Mouse (Mus musculus) hindbrain, embryonic 16.5 days (tissue): ENCODE measurements around the gene Slc23a3. TPM values are rescaled to one million over a fixed set of nuclear protein-coding genes. Genes with fewer than 3 reads are reported as not detected.

ENCODE experiments used
- ATAC-seq: fragments of 200-750 bp; cut with Nextera tagmentation; 2 replicates; pipeline ENCODE4 v1.8.0; 2017; ENCODE audit warnings: moderate TSS enrichment, moderate library complexity
- H3K27ac ChIP-seq: fragments of 300-500 bp; sonication (generic); 2 replicates; pipeline ENCODE4 v1.5.1; 2014; ENCODE audit warnings: low read depth, mild to moderate bottlenecking, control low read depth, low read length, moderate library complexity
- H3K27me3 ChIP-seq: fragments of 300-500 bp; sonication (generic); replicated peaks from 2 replicates; pipeline ENCODE4 v1.6.1; 2014; ENCODE audit warnings: low read length; ENCODE audit not compliant: control insufficient read depth, insufficient read depth
- H3K36me3 ChIP-seq: fragments of 300-500 bp; sonication (generic); 2 replicates; pipeline ENCODE4 v1.6.1; 2014; ENCODE audit warnings: mild to moderate bottlenecking, low read length, moderate library complexity, mixed read lengths; ENCODE audit not compliant: control insufficient read depth, insufficient read depth
- H3K4me1 ChIP-seq: fragments of 300-500 bp; sonication (generic); 2 replicates; pipeline ENCODE4 v1.6.1; 2014; ENCODE audit warnings: low read depth, low read length; ENCODE audit not compliant: control insufficient read depth, insufficient read depth
- H3K4me2 ChIP-seq: fragments of 300-500 bp; sonication (generic); 2 replicates; pipeline ENCODE4 v1.6.1; 2014; ENCODE audit warnings: mild to moderate bottlenecking, low read length, control low read depth, moderate library complexity
- H3K4me3 ChIP-seq: fragments of 300-500 bp; sonication (generic); 2 replicates; pipeline ENCODE4 v1.5.1; 2014; ENCODE audit warnings: mild to moderate bottlenecking, low read length, control low read depth, moderate library complexity
- H3K9ac ChIP-seq: fragments of 300-500 bp; sonication (generic); 2 replicates; pipeline ENCODE4 v1.6.1; 2014; ENCODE audit warnings: low read depth, mild to moderate bottlenecking, control low read depth, low read length, moderate library complexity
- H3K9me3 ChIP-seq: fragments of 300-500 bp; sonication (generic); 2 replicates; pipeline ENCODE4 v1.6.1; 2014; ENCODE audit warnings: mild to moderate bottlenecking, low read length, moderate library complexity; ENCODE audit not compliant: control insufficient read depth
- WGBS: fragments of 180-500 bp; shearing (Covaris S2); extraction: QIAGEN DNeasy Blood & Tissue Kit; methylation state at CpG from one replicate; pipeline ENCODE4 v1.1.7; 2014; 5-methylcytosine and 5-hydroxymethylcytosine counted together
- polyA plus RNA-seq: library from polyadenylated mRNA; unstranded; fragments of >200 nt; fragmentation: Nextera tagmentation; extraction: Ambion mirVana; gene quantifications from 2 replicates; pipeline ENCODE4 v1.2.1, GENCODE M21; 2015

Gene Slc23a3
- not detected in 2 replicates for polyA plus RNA-seq

- WGBS = 67% methylated on average over 12 of the region's 12 CpGs
- no peak for ATAC-seq
- Histone ChIP-seq H3K9ac (no peak within 1 kb of the TSS), H3K9me3 (no peaks in the 10 kb centered on the region), H3K4me1 (no peaks in the 10 kb centered on the region), H3K27me3 (no peaks in the 10 kb centered on the region), H3K36me3 (peaks cover 32% of the 10 kb centered on the region), H3K4me3 (no peak within 1 kb of the TSS), H3K4me2 (no peak within 1 kb of the TSS), H3K27ac (no peak within 1 kb of the TSS)
Observed at GRCm38 (mm10) chr1:75133421-75134207, at the start of gene Slc23a3. Gene Slc23a3, minus strand, starts transcription at chr1:75133890.

- Histone ChIP-seq H3K4me3 (no peak overlapping the region), H3K9me3 (no peaks in the 10 kb centered on the region), H3K36me3 (peaks cover 44% of the 10 kb centered on the region), H3K9ac (no peak overlapping the region), H3K27me3 (no peaks in the 10 kb centered on the region), H3K4me2 (no peak overlapping the region), H3K27ac (no peak overlapping the region), H3K4me1 (peaks cover 22% of the 10 kb centered on the region)
- ATAC-seq = no peak
- WGBS = 76% methylated on average over 4 of the region's 4 CpGs
Observed at GRCm38 (mm10) chr1:75182160-75182559, 48.5 kb upstream of the Slc23a3 start.

- Histone ChIP-seq H3K27ac (no peak overlapping the region), H3K9me3 (no peaks in the 10 kb centered on the region), H3K27me3 (no peaks in the 10 kb centered on the region), H3K9ac (no peak overlapping the region), H3K36me3 (peaks cover 39% of the 10 kb centered on the region), H3K4me1 (peaks cover 22% of the 10 kb centered on the region), H3K4me2 (no peak overlapping the region), H3K4me3 (no peak overlapping the region)
- no peak for ATAC-seq
- WGBS = 86% methylated on average over 4 of the region's 4 CpGs
Observed at GRCm38 (mm10) chr1:75181377-75181870, 47.7 kb upstream of the Slc23a3 start.

- 30% methylated on average over 7 of the region's 7 CpGs for WGBS
- Histone ChIP-seq H3K4me3 (peak overlapping the region; percentile 61; the same call in 1 of the 2 replicates), H3K36me3 (peaks cover 35% of the 10 kb centered on the region), H3K4me1 (peaks cover 22% of the 10 kb centered on the region), H3K9me3 (no peaks in the 10 kb centered on the region), H3K9ac (no peak overlapping the region), H3K4me2 (peak overlapping the region; percentile 91), H3K27me3 (no peaks in the 10 kb centered on the region), H3K27ac (peak overlapping the region; percentile 41; the same call in 1 of the 2 replicates)
- no peak for ATAC-seq
Observed at GRCm38 (mm10) chr1:75180741-75181140, 47.1 kb upstream of the Slc23a3 start.

- peak within 1 kb of the TSS; percentile 61 for H3K4me3 ChIP-seq
- H3K9ac ChIP-seq = peak within 1 kb of the TSS; percentile 70
- H3K27me3 ChIP-seq = no peaks in the 10 kb centered on the region
- H3K27ac ChIP-seq = peak within 1 kb of the TSS; percentile 60
- WGBS = under 1% methylated on average over 31 of the region's 31 CpGs
- no peaks in the 10 kb centered on the region for H3K9me3 ChIP-seq
- peak within 1 kb of the TSS; percentile 91 for H3K4me2 ChIP-seq
- peak; percentile 92 for ATAC-seq
- peaks cover 34% of the 10 kb centered on the region for H3K36me3 ChIP-seq
- H3K4me1 ChIP-seq = peaks cover 22% of the 10 kb centered on the region
Observed at GRCm38 (mm10) chr1:75180105-75180590, 46.5 kb upstream of the Slc23a3 start, which contains the start of gene Abcb6. Gene Abcb6, minus strand, starts transcription at chr1:75180392.

GRCm38 (mm10) chr1:75179334-75180104 lies 45.8 kb upstream of the Slc23a3 start:
- Histone ChIP-seq H3K4me1 (peaks cover 22% of the 10 kb centered on the region), H3K36me3 (peaks cover 31% of the 10 kb centered on the region), H3K4me3 (peak overlapping the region; percentile 61), H3K27me3 (no peaks in the 10 kb centered on the region), H3K9me3 (no peaks in the 10 kb centered on the region), H3K9ac (peak overlapping the region; percentile 70), H3K4me2 (peak overlapping the region; percentile 91), H3K27ac (peak overlapping the region; percentile 60)
- 3% methylated on average over 23 of the region's 23 CpGs for WGBS
- peak; percentile 71 for ATAC-seq

- H3K36me3 ChIP-seq = peaks cover 23% of the 10 kb centered on the region
- peak within 1 kb of the TSS; percentile 84 for H3K9ac ChIP-seq
- H3K4me2 ChIP-seq = peak within 1 kb of the TSS; percentile 84
- H3K27ac ChIP-seq = peak within 1 kb of the TSS; percentile 92
- no peaks in the 10 kb centered on the region for H3K27me3 ChIP-seq
- ATAC-seq = peak; percentile 97
- no peaks in the 10 kb centered on the region for H3K9me3 ChIP-seq
- peak within 1 kb of the TSS; percentile 77 for H3K4me3 ChIP-seq
- peaks cover 15% of the 10 kb centered on the region for H3K4me1 ChIP-seq
- WGBS = 1% methylated on average over 59 of the region's 59 CpGs
Observed at GRCm38 (mm10) chr1:75168472-75169464, 35.1 kb upstream of the Slc23a3 start, which contains the start of gene Zfand2b. Gene Zfand2b, plus strand, starts transcription at chr1:75168646.

GRCm38 (mm10) chr1:75168093-75168471 lies 34.4 kb upstream of the Slc23a3 start:
- H3K4me1 ChIP-seq = peaks cover 15% of the 10 kb centered on the region
- H3K36me3 ChIP-seq = peaks cover 22% of the 10 kb centered on the region
- WGBS = 7% methylated on average over 7 of the region's 7 CpGs
- peak overlapping the region; percentile 84 for H3K4me2 ChIP-seq
- H3K27ac ChIP-seq = peak overlapping the region; percentile 92
- H3K27me3 ChIP-seq = no peaks in the 10 kb centered on the region
- ATAC-seq = peak; percentile 60
- peak overlapping the region; percentile 77 for H3K4me3 ChIP-seq
- H3K9ac ChIP-seq = peak overlapping the region; percentile 84
- H3K9me3 ChIP-seq = no peaks in the 10 kb centered on the region
